Mouse (Mus musculus) adrenal gland, postnatal 36 days (tissue): ENCODE data around the gene Eif4e1b. TPM values are rescaled to one million over a fixed set of nuclear protein-coding genes. Genes with fewer than 3 reads are reported as not detected.

Experiments used
- DNase-seq, 2 experiments: peaks; one replicate each; pipeline ENCODE4 v3.0.0; 2021; ENCODE audit warnings: mixed read lengths in 1 of 2
- long read RNA-seq, 2 experiments: library from polyadenylated mRNA; stranded (forward); transcript quantifications; one replicate each; pipeline ENCODE4 v2.0.0; 2021; ENCODE audit warnings: borderline sequencing depth in 2 of 2
- total RNA-seq, 2 experiments: library from RNA; stranded (reverse); gene quantifications; 2 replicates each; pipeline ENCODE4 v1.2.3; 2021

The Eif4e1b gene
- total RNA-seq, result not detected
- long read RNA-seq, experiment 1, result 0 reads
- long read RNA-seq, experiment 2, result 0 reads

DNA sequence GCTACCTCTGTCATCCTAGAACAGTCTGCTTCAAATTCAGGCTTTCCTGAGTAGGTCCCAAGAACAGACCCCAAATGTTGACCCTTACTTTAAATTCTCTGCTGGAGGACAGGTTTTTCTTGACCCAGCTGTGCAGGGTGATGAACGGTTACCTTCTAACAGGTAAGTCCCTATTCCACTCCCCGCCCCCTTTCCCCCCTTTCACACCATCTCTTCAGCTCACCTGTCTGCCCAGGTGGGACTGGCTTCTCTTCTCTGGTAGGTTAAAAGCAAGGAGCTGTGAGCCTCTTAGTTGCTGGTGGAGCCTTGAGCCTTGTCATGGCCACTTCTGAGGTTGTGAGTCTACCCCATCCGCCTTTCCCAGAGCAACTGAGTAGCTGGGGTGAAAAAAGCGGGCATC is at the start of gene Eif4e1b:
Eif4e1b (plus strand) TSS at position 301 of the 400 bp plus-strand sequence.
- DNase-seq, result no peak

DNA sequence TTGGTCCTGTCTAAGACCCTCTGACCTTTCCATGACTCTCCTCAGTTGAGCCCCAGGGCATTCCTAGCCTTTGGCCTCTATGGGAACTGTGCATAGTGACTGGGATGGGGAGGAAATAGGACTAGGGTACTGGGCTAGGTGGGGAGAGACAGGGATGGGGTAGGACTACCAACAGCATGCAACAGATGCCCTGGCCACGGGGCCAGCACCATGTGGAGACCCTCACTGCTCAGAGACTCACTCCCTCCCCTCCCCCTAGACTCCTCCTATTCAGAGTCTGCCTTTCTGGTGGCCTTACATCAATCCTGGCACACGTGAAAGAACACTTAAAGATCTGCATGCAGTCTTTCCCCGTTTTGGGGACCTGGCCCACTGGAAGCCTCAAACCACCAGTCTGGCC is 46.9 kb upstream of the Eif4e1b start:
- no peak for DNase-seq

DNA sequence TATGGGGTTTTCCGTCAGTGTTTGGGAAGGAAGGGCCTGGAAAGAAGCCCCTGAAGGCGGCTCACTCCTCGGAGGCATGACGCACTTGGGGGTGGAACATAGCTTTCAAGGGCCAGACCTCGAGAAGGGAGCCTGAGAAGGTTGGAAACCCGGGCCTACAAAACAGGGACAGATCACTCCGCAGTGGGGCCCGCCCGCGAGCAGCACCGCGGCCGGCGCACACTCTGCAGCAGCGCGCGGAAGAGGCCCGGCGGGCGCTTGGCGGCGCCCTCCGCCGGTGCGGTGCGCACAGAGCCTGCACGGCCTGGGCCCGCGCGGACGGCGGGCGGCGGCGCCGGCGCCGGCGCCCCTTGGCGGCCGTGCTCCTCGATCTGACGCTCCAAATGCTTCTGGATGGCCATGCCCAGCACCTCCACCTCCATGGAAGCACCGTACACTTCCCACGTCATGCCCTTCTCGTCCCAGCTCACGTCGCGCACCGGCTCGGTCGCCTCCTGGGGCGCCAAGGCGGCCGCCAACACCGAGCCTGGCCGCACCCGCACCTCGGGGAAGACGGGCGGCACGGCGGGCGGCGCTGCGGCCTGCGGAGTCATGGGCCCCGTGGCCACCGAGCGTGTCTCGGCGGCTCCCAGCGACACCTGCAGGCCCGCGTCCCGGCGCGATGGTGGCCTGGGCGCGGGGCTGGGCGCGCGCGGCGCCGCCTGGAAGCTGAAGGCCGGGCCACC is 46.1 kb upstream of the Eif4e1b start:
- DNase-seq, result peak; percentile 18 to 31

GRCm38 (mm10) chr13:54738213-54738601 is 45.6 kb upstream of the Eif4e1b start:
- DNase-seq, result peak in 1 of 2 experiments; percentile 19

DNA sequence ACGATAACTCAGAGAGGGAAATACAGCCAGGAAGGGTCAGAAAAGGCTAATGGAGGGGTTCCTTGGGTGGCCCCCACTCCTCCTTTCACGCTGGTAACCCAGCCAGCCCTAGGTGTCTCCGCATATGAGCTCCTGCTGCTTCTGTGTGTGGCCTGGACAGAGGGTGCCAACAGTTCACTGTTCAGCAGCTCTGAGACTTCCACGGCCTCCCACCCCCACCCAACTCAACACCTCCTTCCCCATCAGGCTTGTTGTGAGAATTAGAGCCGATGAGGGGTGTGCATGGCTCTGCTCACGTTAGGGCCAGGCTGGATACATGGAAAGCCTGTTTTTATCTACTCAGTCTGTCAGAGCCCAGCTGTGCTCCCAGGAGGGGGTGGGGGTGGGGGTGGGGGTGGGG is 37.7 kb upstream of the Eif4e1b start:
- no peak for DNase-seq

DNA sequence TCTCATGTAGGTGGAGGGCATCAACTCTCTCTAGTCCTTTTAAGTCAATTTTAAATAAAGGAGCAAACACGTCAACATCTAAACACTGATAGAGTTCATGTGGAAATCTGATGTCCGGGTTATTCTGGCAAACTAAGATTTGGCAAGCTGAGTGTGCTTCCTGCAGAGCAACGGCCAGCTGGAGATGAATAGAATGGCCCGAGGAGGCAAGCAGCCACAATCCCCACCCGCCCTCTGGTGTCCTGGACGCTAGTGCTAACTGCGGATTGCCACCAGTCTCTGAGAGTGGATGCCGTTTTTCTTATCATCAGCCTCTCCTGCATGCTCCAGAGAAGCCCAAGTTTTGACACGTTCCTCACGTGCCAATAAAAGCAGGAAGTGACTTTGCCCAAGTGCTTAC is 36.9 kb upstream of the Eif4e1b start:
- no peak for DNase-seq

DNA sequence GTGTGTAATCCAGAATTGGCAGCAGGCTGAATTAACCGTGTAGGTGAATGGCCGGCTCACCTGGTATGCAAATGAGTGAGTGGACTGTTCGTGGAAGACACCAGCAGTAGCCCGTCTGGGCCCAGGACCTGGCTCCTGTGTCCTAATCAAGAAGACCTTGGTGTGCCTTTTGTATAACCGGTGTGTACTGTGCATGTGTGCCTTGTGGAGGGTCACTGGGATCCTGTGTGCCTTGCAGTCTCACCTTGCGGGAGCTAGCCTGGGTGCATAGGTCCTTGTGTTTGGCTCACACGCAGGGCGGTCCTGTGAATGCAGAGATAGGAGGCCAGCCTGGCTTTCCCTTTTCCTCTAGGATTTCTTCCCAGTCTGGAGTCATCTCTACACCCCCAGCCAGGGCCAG is 35.6 kb upstream of the Eif4e1b start:
- DNase-seq, result no peak

- DNase-seq, result no peak
These were observed 35.1 kb upstream of the Eif4e1b start for GRCm38 (mm10) chr13:54748721-54749060.

DNA sequence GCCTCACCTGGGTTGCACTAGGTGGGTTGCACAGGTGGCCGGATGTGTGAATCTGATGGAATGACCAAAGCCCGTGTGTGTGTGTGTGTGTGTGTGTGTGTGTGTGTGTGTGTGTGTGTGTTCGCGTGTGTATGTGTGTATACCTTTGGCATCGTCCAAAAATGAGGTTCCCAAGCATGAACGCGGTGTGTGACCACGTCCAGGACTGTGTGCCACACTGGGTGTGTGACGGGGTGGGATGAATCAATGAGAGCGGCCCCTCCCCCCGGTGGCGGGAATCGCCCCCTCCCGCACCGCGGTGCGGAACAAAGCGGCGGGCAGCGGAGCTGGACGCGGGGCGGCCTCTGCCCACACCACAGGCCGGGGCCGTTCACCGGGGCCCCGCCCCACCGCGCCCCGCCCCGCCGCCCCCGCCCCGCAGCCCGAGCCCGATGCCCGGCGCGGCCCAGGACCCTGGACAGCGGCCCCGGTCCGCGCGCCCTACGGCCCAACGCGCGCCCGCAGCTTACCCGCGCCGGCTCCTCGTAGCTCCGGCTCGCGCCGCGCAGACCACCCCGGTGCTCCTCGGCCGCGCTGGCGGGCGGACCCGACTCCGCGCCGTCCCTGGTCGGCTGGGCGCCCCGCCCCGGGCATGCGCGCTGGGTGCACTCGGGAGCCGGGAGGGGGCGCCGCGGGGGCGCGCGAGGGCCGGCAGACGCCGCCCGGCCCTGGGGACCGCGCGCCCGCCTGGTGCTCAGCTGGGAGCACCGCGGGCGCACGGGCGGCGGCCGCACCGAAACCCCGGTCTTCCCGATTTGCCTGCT is 34.5 kb upstream of the Eif4e1b start:
- peak; percentile 58 to 61 for DNase-seq

GRCm38 (mm10) chr13:54749864-54750411 is 33.9 kb upstream of the Eif4e1b start, which contains the start of gene Gprin1:
Gprin1 (minus strand) TSS chr13:54749874.
- DNase-seq, result no peak

DNA sequence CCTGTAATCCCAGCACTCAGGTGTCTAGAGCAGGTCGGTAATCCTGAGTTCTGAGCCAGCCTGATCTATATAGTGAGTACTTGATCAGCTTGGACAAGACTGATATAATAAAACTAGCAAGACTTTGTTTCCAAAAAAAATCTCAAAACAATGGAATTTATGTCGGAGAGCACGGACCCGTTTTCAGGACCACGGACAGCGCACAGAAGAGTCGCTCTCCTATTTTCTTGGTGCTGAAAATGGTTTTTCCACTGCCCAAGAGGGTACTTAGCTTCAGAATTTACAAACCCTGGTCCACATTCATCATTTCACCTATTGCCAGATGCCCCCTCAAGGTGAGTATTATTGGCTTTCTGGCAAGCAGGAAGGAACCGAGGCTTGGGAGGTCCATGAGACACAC is 33.1 kb upstream of the Eif4e1b start:
- DNase-seq, result peak; percentile 31 to 37

DNA sequence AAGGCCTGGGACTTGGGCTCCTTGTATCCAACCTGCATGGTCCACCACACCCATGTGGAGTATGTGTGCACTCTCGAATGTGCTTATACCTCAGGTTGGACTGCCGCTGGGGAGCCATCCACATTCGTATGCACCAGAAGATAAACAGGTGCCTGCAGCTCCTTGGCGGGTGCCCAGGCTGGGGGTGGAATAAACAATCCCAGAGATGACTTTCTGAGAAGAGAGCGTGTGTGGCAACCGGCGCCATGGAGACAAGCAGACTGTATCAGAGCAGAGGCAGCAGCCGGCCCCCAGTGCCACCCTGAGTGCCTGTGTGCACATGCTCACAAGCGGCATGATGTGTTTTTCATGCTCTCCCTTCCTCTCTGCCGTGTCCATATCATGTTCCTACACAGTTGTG is 31.1 kb upstream of the Eif4e1b start:
- no peak for DNase-seq

DNA sequence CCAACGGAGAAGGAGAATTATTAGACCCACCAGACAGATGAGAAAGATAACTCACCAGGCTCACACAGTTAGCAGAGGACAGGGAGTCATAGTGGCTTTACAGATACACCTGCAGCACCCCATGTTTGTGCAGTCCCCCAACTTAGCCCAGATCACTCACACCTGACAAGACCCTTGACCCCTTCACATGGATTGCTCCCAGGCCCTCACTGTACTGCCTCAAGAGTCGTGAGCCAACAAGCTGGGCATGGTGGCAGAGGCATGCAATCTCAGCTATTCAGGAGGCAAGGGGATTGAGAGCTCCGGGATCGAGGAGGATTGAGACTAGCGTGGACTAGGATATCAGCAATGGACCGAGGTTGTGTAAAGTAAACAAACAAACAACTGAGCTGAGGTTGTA is 30.1 kb upstream of the Eif4e1b start:
- DNase-seq, result no peak

GRCm38 (mm10) chr13:54754169-54755080 is 29.4 kb upstream of the Eif4e1b start:
- DNase-seq, result peak; percentile 26 to 53

DNA sequence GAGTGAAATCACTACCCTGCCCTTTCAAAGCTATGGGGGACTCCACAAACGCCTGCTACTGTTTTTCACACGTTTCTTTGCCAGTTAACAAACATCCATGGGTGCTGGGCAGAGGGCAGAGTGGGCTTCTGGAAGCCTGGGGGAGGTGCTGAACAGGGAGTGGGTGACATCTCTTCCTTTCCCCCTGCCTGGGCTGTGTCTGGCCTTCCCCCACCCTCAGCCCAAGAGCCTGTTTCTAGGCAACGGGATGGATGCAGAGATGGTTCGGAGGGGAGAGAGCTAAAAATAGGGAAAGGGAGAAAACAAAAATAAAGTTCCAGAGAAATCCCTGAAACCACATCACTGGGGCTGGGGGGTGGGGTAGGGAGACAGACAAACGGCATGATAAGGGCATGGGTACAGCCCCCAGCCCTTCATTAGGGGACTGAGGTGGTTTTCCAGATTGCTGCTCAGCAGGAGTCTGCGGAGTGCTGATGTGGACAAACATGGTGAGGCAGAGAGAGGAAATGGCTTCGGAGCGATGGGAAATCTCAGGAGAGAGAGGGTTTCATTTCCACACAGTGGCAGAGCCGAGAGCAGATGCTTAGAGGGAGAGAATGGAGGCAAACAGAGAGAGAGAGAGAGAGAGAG is 28.5 kb upstream of the Eif4e1b start:
- DNase-seq, result no peak

- DNase-seq, result no peak
These were observed 27.6 kb upstream of the Eif4e1b start for GRCm38 (mm10) chr13:54756156-54756712.

- DNase-seq, result no peak
These were observed 26.5 kb upstream of the Eif4e1b start for GRCm38 (mm10) chr13:54757093-54757830.

DNA sequence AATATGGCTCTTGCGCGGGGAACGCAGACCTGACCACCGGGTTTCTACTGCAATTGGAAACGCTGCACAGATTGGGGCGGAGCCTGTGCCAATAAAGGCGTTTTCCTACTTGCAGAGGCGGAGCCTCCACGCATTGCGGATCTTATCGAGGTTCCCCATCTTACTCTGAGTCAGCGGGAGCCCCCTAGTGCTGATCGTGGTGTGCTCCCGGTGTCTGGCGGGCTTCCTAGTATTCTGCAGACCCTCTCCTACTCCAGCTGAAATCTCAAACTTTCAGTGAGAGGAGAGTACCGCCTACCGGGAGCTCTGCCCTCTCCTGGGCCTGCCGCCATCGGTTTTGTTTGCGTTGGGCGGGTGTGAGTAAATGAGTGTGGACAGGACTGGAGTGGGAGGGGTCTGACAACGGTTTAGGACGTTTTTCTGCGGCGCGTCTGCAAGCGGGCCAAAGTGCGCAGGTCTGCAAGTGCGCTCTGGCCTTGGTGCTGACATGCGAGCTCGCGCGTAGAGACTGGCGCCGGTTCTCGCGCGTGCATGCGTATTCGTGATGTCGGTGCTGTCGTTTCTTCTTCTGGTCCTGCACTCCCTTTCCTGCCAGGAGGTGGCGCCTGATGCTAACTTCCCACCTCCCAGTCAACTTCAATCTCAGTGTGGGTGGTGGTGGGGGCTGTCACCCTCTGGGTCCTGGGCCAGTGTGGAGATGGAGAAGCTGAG is 25.6 kb upstream of the Eif4e1b start:
- peak; percentile 84 to 86 for DNase-seq

GRCm38 (mm10) chr13:54758756-54759470 is 24.9 kb upstream of the Eif4e1b start:
- no peak for DNase-seq
